Comparison of ENCODE assay signal across 17 mouse cellular contexts in the genomic region with DNA sequence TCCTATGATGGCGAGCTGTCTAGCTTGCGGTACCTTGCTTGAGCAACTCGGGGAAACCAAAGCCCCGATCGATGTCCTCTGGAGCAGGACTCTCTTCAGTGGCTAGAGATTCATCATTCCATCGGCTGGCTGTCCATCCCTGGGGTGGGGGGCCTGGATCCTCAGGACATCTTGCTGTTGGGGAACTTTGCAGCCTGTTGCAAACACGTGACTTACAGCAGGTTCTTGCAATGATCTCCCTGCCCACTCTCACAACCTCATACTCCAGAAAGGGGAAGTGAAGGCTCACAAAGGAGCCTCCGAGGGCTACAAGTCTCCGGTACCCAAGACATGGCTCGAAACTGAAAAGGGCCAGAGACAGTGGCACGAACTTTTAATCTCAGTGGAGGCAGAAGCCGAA. TPM values are rescaled to one million over a fixed set of nuclear protein-coding genes. Genes with fewer than 3 reads are reported as not detected.
DNase-seq lines count a peak whose midpoint lies in the region; TF ChIP-seq lines count a peak whose summit lies in the region.
"Had no signal": no experiment of that assay in that cellular context is flagged by ENCODE, and none has a peak within 500 bp of the region (broad histone marks: within the 10 kb centered on the region; RNA-seq: fewer than 3 reads in every experiment).

No protein-coding gene starts in this region.

- H3K4me3 ChIP-seq in lung, adult 2 months (replicated peaks; ENCODE audit: extremely low read depth, low read depth, low read length) = no peak overlapping the region
- peak overlapping the region; percentile 34 for H3K4me3 ChIP-seq in bone marrow, adult 2 months (replicated peaks; ENCODE audit: control insufficient read depth, low read depth, low read length)
- H3K4me3 ChIP-seq in macrophage (ENCODE audit: inconsistent target) = no peak overlapping the region
- no peak overlapping the region for H3K4me3 ChIP-seq in forebrain, embryonic 10.5 days
- H3K4me3 ChIP-seq: embryonic facial prominence, embryonic 15.5 days; forebrain, embryonic 13.5 days; midbrain, embryonic 13.5 days had no signal

- no peaks in the 10 kb centered on the region for H3K27me3 ChIP-seq in forebrain, embryonic 10.5 days (ENCODE audit: poor library complexity, severe bottlenecking)
- H3K27me3 ChIP-seq: embryonic facial prominence, embryonic 15.5 days; forebrain, embryonic 13.5 days; midbrain, embryonic 13.5 days had no signal

- H3K9me3 ChIP-seq in forebrain, embryonic 10.5 days = no peaks in the 10 kb centered on the region
- H3K9me3 ChIP-seq: embryonic facial prominence, embryonic 15.5 days; forebrain, embryonic 13.5 days; midbrain, embryonic 13.5 days had no signal

- 85% methylated on average over 12 of the region's 12 CpGs for WGBS in lung, adult 2 months
- 24% methylated on average over 12 of the region's 12 CpGs for WGBS in bone marrow, adult 2 months
- 29% methylated on average over 12 of the region's 12 CpGs for WGBS in macrophage (ENCODE audit: missing documents)
- WGBS in forebrain, embryonic 10.5 days = 97% methylated on average over 12 of the region's 12 CpGs

- peak overlapping the region; percentile 55 for H3K27ac ChIP-seq in bone marrow, adult 2 months (ENCODE audit: control insufficient read depth, insufficient read depth, low read depth, low read length, poor library complexity)
- peak overlapping the region; percentile 34 for H3K27ac ChIP-seq in macrophage
- H3K27ac ChIP-seq in forebrain, embryonic 10.5 days = no peak overlapping the region
- H3K27ac ChIP-seq: embryonic facial prominence, embryonic 15.5 days; forebrain, embryonic 13.5 days; hindbrain, embryonic 14.5 days; midbrain, embryonic 13.5 days had no signal

- peak; percentile 44 to 49 for DNase-seq in lung, adult 18-20 months
- DNase-seq in lung, adult 2 months = no peak
- DNase-seq in spleen, postnatal 36 days (ENCODE audit: low spot score in 2 of 2) = peak; percentile 82 to 83
- no peak for DNase-seq in kidney, adult 8-10 months
- no peak for DNase-seq in T-cell, adult 2 months (ENCODE audit: low spot score)
- DNase-seq in forebrain, embryonic 10.5 days (ENCODE audit: extremely low spot score, low spot score) = no peak
- DNase-seq: cerebellum, adult 2 months; kidney, adult 11 months; kidney, postnatal 4 days; right cerebral cortex, postnatal 14 days had no signal

- H3K79me2 ChIP-seq in macrophage (ENCODE audit: inconsistent target) = no peaks in the 10 kb centered on the region

- H3K4me1 ChIP-seq in lung, adult 2 months (ENCODE audit: control insufficient read depth, insufficient read depth, low read length) = peaks cover 1% of the 10 kb centered on the region; the same call in 1 of the 2 replicates
- H3K4me1 ChIP-seq in bone marrow, adult 2 months (ENCODE audit: control insufficient read depth, insufficient read depth, low read length) = peaks cover 4% of the 10 kb centered on the region
- no peaks in the 10 kb centered on the region for H3K4me1 ChIP-seq in forebrain, embryonic 10.5 days
- H3K4me1 ChIP-seq: forebrain, embryonic 13.5 days; midbrain, embryonic 13.5 days had no signal

- H3K36me3 ChIP-seq in macrophage (ENCODE audit: inconsistent target) = no peaks in the 10 kb centered on the region
- no peaks in the 10 kb centered on the region for H3K36me3 ChIP-seq in forebrain, embryonic 10.5 days (replicated peaks)
- H3K36me3 ChIP-seq: embryonic facial prominence, embryonic 15.5 days; midbrain, embryonic 13.5 days had no signal

- no peak for TF ChIP-seq POLR2A in lung, adult 2 months (IDR thresholded peaks at IDR 0.05; ENCODE audit: borderline replicate concordance, extremely low read depth, low read depth, low read length)
- no peak for TF ChIP-seq POLR2A in bone marrow, adult 2 months (IDR thresholded peaks at IDR 0.05; ENCODE audit: borderline replicate concordance, control insufficient read depth, low read depth, low read length)

- TF ChIP-seq CTCF in lung, adult 2 months (IDR thresholded peaks at IDR 0.05; ENCODE audit: insufficient read depth, low read length) = no peak
- TF ChIP-seq CTCF in bone marrow, adult 2 months (IDR thresholded peaks at IDR 0.05; ENCODE audit: control insufficient read depth, insufficient read depth, low read length) = no peak

RNA-seq across cellular contexts. Expression of a gene that starts 14.2 kb away (rescaled TPM):
- 48.6 and 82.7 TPM in 2 replicates for polyA plus RNA-seq in lung, adult 2 months (2012; rRNA removed)
- 68.7 and 72.9 TPM in 2 replicates for polyA plus RNA-seq in bone marrow, adult 2 months (2011; ENCODE audit: insufficient read depth, insufficient read length, low replicate concordance, missing spikeins)
- 100 to 1,000 TPM in 9 of 26 experiments, 10 to 100 TPM in 12, 1 to 10 TPM in 5; 5.0 to 374 (median 54.9) TPM for total RNA-seq in macrophage (2018; cell fraction: chromatin; rRNA removed)
- total RNA-seq in macrophage (2018; cell fraction: cytosol; rRNA removed) = 1,000 to 10,000 TPM in 3 of 26 experiments, 100 to 1,000 TPM in 23; 178 to 1,433 (median 423) TPM
- 1,000 to 10,000 TPM in 2 of 26 experiments, 100 to 1,000 TPM in 22, 10 to 100 TPM in 2; 93.8 to 1,370 (median 265) TPM for total RNA-seq in macrophage (2018; cell fraction: nucleus; rRNA removed)
- polyA plus RNA-seq in macrophage (2018) = 240 to 438 TPM (median 289 TPM) in 3 replicates
- 2.3 and 3.0 TPM in 2 replicates for polyA plus RNA-seq in forebrain, embryonic 10.5 days (2016; fragmentation: Nextera tagmentation; extraction: Ambion mirVana)
- polyA plus RNA-seq: Patski had no signal

RNA-seq across cellular contexts. Expression of a gene that starts 36.8 kb away (rescaled TPM):
- 37.8 and 45.5 TPM in 2 replicates for polyA plus RNA-seq in lung, adult 2 months (2012; rRNA removed)
- 6.1 TPM in 2 replicates for polyA plus RNA-seq in bone marrow, adult 2 months (2011; ENCODE audit: insufficient read depth, insufficient read length, low replicate concordance, missing spikeins)
- 10 to 100 TPM; 10.3 to 50.0 (median 30.8) TPM for total RNA-seq in macrophage (2018; cell fraction: chromatin; rRNA removed)
- total RNA-seq in macrophage (2018; cell fraction: cytosol; rRNA removed) = 10 to 100 TPM; 20.0 to 34.5 (median 29.5) TPM
- 10 to 100 TPM; 13.1 to 38.8 (median 23.5) TPM for total RNA-seq in macrophage (2018; cell fraction: nucleus; rRNA removed)
- polyA plus RNA-seq in macrophage (2018) = 28.5 to 32.9 TPM (median 28.8 TPM) in 3 replicates
- 32.6 and 32.8 TPM in 2 replicates for polyA plus RNA-seq in forebrain, embryonic 10.5 days (2016; fragmentation: Nextera tagmentation; extraction: Ambion mirVana)

RNA-seq across cellular contexts. Expression of a gene that starts 54.9 kb away (rescaled TPM):
- polyA plus RNA-seq in lung, adult 2 months (2012; rRNA removed) = 7.7 and 13.9 TPM in 2 replicates
- 13.6 and 26.5 TPM in 2 replicates for polyA plus RNA-seq in bone marrow, adult 2 months (2011; ENCODE audit: insufficient read depth, insufficient read length, low replicate concordance, missing spikeins)
- total RNA-seq in macrophage (2018; cell fraction: chromatin; rRNA removed) = 10 to 100 TPM; 39.3 to 71.1 (median 57.3) TPM
- total RNA-seq in macrophage (2018; cell fraction: cytosol; rRNA removed) = 100 to 1,000 TPM; 161 to 207 (median 187) TPM
- 100 to 1,000 TPM in 11 of 26 experiments, 10 to 100 TPM in 15; 61.6 to 159 (median 95.3) TPM for total RNA-seq in macrophage (2018; cell fraction: nucleus; rRNA removed)
- polyA plus RNA-seq in macrophage (2018) = 167 to 346 TPM (median 178 TPM) in 3 replicates
- polyA plus RNA-seq in forebrain, embryonic 10.5 days (2016; fragmentation: Nextera tagmentation; extraction: Ambion mirVana) = 93.4 and 96.5 TPM in 2 replicates

Comparison
In these comparisons a context has a peak if more than half of its experiments do, and no peak if none do; other contexts are left out.
1. DNase-seq: peak in lung, adult 18-20 months (2 of 2) and spleen, postnatal 36 days (2 of 2); none in lung, adult 2 months (single experiment), kidney, adult 8-10 months (0 of 2), T-cell, adult 2 months (single experiment) and forebrain, embryonic 10.5 days (single experiment).
2. RNA of a gene that starts 14.2 kb away (polyA plus RNA-seq): 240 to 438 TPM in macrophage, 48.6 to 82.7 TPM in lung, adult 2 months and 68.7 to 72.9 TPM in bone marrow, adult 2 months; 2.3 to 3.0 TPM in forebrain, embryonic 10.5 days; every median in the first group is over 10 times any median in the second.